Mouse (Mus musculus) WW6 (cell line): ENCODE data around the gene Iqce.
"Not testable (repeated sequence)": the region's sequence is repeated elsewhere in the genome, so short reads cannot be mapped to it uniquely, and the experiment has no call there.

Source experiments
- DNase-seq: peaks from one replicate; pipeline ENCODE4 v3.0.0-alpha.2; 2013; ENCODE audit warnings: low read depth, low spot score

The Iqce gene

GRCm38 (mm10) chr5:140704378-140705251, 2.4 kb upstream of the Iqce start, which contains the start of gene Brat1:
Brat1 (plus strand) TSS chr5:140705011.
- peak; percentile 99 for DNase-seq

- no peak for DNase-seq
Measured at GRCm38 (mm10) chr5:140703480-140704377, 1.6 kb upstream of the Iqce start.

GRCm38 (mm10) chr5:140702618-140703175, 519 bp upstream of the Iqce start:
- no peak for DNase-seq

GRCm38 (mm10) chr5:140701661-140702060, 517 bp downstream of the Iqce start:
- DNase-seq = no peak

- DNase-seq = no peak
Measured at GRCm38 (mm10) chr5:140699776-140700175, 2.4 kb downstream of the Iqce start.

- no peak for DNase-seq
Measured at GRCm38 (mm10) chr5:140695987-140696386, 6.2 kb downstream of the Iqce start.

- no peak for DNase-seq
Measured at GRCm38 (mm10) chr5:140688434-140688833, 13.7 kb downstream of the Iqce start.

GRCm38 (mm10) chr5:140684343-140685148, 17.6 kb downstream of the Iqce start:
- DNase-seq = no peak

GRCm38 (mm10) chr5:140682113-140682512, 20.1 kb downstream of the Iqce start:
- DNase-seq = no peak

GRCm38 (mm10) chr5:140680950-140681349, 21.2 kb downstream of the Iqce start:
- no peak for DNase-seq

GRCm38 (mm10) chr5:140680051-140680450, 22.1 kb downstream of the Iqce start:
- DNase-seq = no peak

GRCm38 (mm10) chr5:140677137-140677536, 25.0 kb downstream of the Iqce start:
- no peak for DNase-seq

- DNase-seq = no peak
Measured at GRCm38 (mm10) chr5:140675640-140676039, 26.5 kb downstream of the Iqce start.

GRCm38 (mm10) chr5:140675079-140675478, 27.1 kb downstream of the Iqce start:
- DNase-seq = no peak

- DNase-seq = no peak
Measured at GRCm38 (mm10) chr5:140674036-140674435, 28.1 kb downstream of the Iqce start.

GRCm38 (mm10) chr5:140672603-140673002, 29.6 kb downstream of the Iqce start:
- DNase-seq = not testable (repeated sequence)

GRCm38 (mm10) chr5:140672115-140672514, 30.1 kb downstream of the Iqce start:
- DNase-seq = no peak

- DNase-seq = no peak
Measured at GRCm38 (mm10) chr5:140663621-140664180, 38.5 kb downstream of the Iqce start.

GRCm38 (mm10) chr5:140662741-140663592, 39.2 kb downstream of the Iqce start:
- DNase-seq = no peak
